Mouse (Mus musculus): Measurements from ENCODE around the gene Il21r.

DNA sequence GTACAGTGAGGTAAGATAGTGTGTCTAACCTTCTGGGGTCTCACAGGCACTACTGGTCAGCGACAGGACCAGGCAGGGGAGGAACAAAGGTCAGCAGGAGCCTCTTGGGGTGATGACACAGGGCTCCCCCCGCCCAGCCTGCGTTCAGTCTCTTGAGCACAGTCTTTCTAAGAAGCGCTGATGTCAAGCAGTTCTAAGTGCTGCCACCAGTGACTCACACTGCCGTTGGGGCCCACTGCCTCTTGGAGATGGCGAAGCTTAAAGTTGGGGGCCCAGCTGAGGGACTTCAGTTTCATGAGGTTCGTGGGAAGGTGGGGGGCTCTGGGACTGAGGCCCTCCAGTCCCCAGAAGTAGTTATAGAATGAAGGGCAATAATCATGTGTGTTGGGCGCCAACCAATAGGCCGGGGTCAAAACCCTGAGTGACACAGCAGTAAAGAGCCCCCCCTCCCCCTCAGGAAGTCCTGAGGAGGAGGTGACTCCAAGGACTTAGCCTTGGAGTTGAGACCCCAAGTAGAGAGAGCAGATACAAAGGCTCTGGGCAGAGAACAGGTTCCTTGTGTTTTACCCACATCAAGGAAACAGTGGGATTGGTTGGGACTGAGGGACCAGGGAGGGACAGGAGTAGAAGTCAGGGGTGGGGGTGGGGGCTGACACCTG is 48.6 kb upstream of the Il21r start:
- TF ChIP-seq CTCF (IDR thresholded peaks at IDR 0.05 in 2 of 3, conservative IDR thresholded peaks at IDR 0.05 in 1 of 3; ENCODE audit: control insufficient read depth in 1 of 3, insufficient read depth in 1 of 3, low read depth in 2 of 3, low read length in 3 of 3, poor library complexity in 1 of 3, severe bottlenecking in 1 of 3) (no peak), EP300 (IDR thresholded peaks at IDR 0.05; ENCODE audit: low read depth in 1 of 2, low read length in 2 of 2) (no peak), SMC3 (IDR thresholded peaks at IDR 0.05; ENCODE audit: low read depth, low read length) (no peak), POLR2A (IDR thresholded peaks at IDR 0.05; ENCODE audit: control insufficient read depth in 1 of 2, insufficient read depth in 1 of 2, low read depth in 1 of 2, low read length in 2 of 2, poor library complexity in 1 of 2) (no peak), MAFK (IDR thresholded peaks at IDR 0.05; ENCODE audit: borderline replicate concordance, low read depth, low read length) (no peak), POLR2AphosphoS5 (IDR thresholded peaks at IDR 0.05; ENCODE audit: borderline replicate concordance, low read depth, low read length) (no peak), KAT2A (conservative IDR thresholded peaks at IDR 0.05; ENCODE audit: low read depth, low read length) (no peak), USF1 (IDR thresholded peaks at IDR 0.05; ENCODE audit: low read depth, low read length) (no peak), BHLHE40 (IDR thresholded peaks at IDR 0.05; ENCODE audit: borderline replicate concordance, low read depth, low read length) (no peak), GATA1 (IDR thresholded peaks at IDR 0.05; ENCODE audit: low read depth, low read length) (no peak)
